Mouse (Mus musculus) kidney, postnatal 0 days (tissue): ENCODE results near the gene Igdcc4. TPM values are rescaled to one million over a fixed set of nuclear protein-coding genes. Genes with fewer than 3 reads are reported as not detected.
"Not testable (repeated sequence)": the region's sequence is repeated elsewhere in the genome, so short reads cannot be mapped to it uniquely, and the experiment has no call there.

Experiments
- ATAC-seq: fragments of 200-750 bp; cut with Nextera tagmentation; replicated peaks from 2 replicates; pipeline ENCODE4 v1.8.0; 2017; ENCODE audit warnings: low read depth, moderate number of reproducible peaks, moderate TSS enrichment, moderate library complexity; ENCODE audit not compliant: low FRiP score
- DNase-seq: peaks from one replicate; pipeline ENCODE4 v3.0.0-alpha.2; 2016; ENCODE audit warnings: low spot score
- H3K27ac ChIP-seq: fragments of 300-500 bp; sonication (generic); 2 replicates; pipeline ENCODE4 v1.5.1; 2014; ENCODE audit warnings: mild to moderate bottlenecking
- H3K27me3 ChIP-seq: fragments of 300-500 bp; sonication (generic); 2 replicates; pipeline ENCODE4 v1.6.1; 2014; ENCODE audit warnings: low read length, mixed read lengths; ENCODE audit not compliant: insufficient read depth
- H3K36me3 ChIP-seq: fragments of 300-500 bp; sonication (generic); 2 replicates; pipeline ENCODE4 v1.6.1; 2014; ENCODE audit warnings: low read length, mixed read lengths; ENCODE audit not compliant: insufficient read depth
- H3K4me1 ChIP-seq: fragments of 300-500 bp; sonication (generic); replicated peaks from 2 replicates; pipeline ENCODE4 v1.6.1; 2014; ENCODE audit warnings: antibody characterized with exemption, low read length, mixed read lengths; ENCODE audit not compliant: insufficient read depth
- H3K4me2 ChIP-seq: fragments of 300-500 bp; sonication (generic); 2 replicates; pipeline ENCODE4 v1.6.1; 2014; ENCODE audit warnings: mild to moderate bottlenecking, low read length, moderate library complexity, mixed read lengths
- H3K4me3 ChIP-seq: fragments of 300-500 bp; sonication (generic); replicated peaks from 2 replicates; pipeline ENCODE4 v1.5.1; 2014; ENCODE audit warnings: low read depth, low read length
- H3K9ac ChIP-seq: fragments of 300-500 bp; sonication (generic); 2 replicates; pipeline ENCODE4 v1.6.1; 2014; ENCODE audit warnings: low read depth, low read length
- H3K9me3 ChIP-seq: fragments of 300-500 bp; sonication (generic); replicated peaks from 2 replicates; pipeline ENCODE4 v1.6.1; 2016; ENCODE audit warnings: low read length, inconsistent platforms, mixed read lengths
- CTCF ChIP-seq: IDR thresholded peaks from 2 replicates; pipeline ENCODE4 v1.5.1; 2016; ENCODE audit warnings: antibody characterized with exemption, low read depth, mild to moderate bottlenecking, moderate library complexity
- WGBS: fragments of 180-500 bp; shearing (Covaris S2); extraction: QIAGEN DNeasy Blood & Tissue Kit; methylation state at CpG from one replicate; pipeline ENCODE4 v1.1.7; 2014; 5-methylcytosine and 5-hydroxymethylcytosine counted together
- polyA plus RNA-seq: library from polyadenylated mRNA; unstranded; fragments of >200 nt; fragmentation: Nextera tagmentation; extraction: Ambion mirVana; gene quantifications from 2 replicates; pipeline ENCODE4 v1.2.1, GENCODE M21; 2015

Igdcc4 gene
- polyA plus RNA-seq, 1 experiment from 2014 or later, result 5.2 TPM

DNA sequence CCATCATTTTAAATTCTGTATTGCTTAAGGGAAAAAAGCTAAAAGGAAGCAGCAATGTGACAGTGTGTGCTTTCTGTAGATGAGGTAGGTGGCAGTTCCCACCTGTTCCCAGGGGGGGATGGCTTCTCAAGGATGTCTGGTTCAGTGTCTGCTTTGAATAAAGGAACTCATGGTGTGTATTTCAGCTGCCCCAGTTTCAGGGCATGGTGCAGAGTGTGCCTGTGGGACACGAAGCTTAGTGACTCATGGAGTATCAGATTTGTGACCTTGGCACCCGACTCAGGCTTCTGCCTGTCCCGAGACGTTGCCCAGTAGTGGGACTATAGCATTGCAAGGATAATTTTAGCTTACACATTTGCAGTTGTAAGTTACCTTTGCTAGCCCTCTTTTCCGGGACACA, 23.8 kb upstream of the Igdcc4 start:
- Histone ChIP-seq H3K27me3 (no peaks in the 10 kb centered on the region), H3K27ac (no peak overlapping the region), H3K4me1 (no peaks in the 10 kb centered on the region), H3K9me3 (no peaks in the 10 kb centered on the region), H3K4me3 (no peak overlapping the region), H3K4me2 (no peak overlapping the region), H3K36me3 (peaks cover 42% of the 10 kb centered on the region), H3K9ac (no peak overlapping the region)
- DNase-seq (no peak), ATAC-seq (no peak)
- TF ChIP-seq CTCF, result no peak
- WGBS, result 71% methylated on average over 5 of the region's 5 CpGs

GRCm38 (mm10) chr9:65080141-65080540, 21.1 kb upstream of the Igdcc4 start:
- H3K9me3 ChIP-seq, H3K27ac ChIP-seq, H3K9ac ChIP-seq, DNase-seq, H3K4me1 ChIP-seq, H3K4me2 ChIP-seq, H3K4me3 ChIP-seq, H3K27me3 ChIP-seq, ATAC-seq: not testable (repeated sequence)
- 94% methylated on average over 2 of the region's 2 CpGs for WGBS
- H3K36me3 ChIP-seq, result peaks cover 45% of the 10 kb centered on the region

DNA sequence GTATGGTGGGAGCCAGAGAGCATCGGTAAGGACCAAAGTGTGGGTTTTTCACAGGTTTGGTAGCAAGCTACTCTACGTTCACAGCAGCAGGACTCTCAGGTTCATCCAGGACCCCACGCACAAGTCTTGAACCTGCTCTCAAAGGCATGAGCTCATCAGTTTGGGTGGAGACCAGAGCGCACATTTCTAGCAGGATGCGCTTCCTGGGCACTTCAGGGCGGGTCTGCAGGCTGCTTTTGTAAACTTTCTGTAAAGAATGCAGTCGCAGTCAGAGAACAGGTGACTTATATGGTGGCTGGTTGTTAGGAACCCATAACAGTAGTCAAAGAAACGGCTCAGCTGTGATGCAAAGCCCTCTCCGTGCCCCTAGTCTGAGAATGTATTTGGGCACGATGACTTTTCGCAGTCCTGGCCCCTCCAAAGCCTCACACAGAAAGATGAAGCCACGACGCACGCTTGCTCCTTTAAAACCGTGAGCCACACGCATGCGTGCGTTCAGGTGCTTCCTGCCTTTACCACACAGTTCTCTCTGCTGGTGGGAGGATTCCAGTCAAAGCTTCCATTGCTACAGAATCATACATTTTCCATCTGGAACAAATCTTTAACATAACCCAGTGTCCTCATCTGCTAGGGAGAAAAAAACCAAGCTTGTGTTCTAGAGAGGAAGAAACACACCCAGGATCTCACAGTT, 18.1 kb upstream of the Igdcc4 start:
- Histone ChIP-seq H3K4me1 (no peaks in the 10 kb centered on the region; the same call in 1 of the 2 replicates), H3K27ac (no peak overlapping the region), H3K27me3 (no peaks in the 10 kb centered on the region), H3K36me3 (peaks cover 26% of the 10 kb centered on the region), H3K4me2 (no peak overlapping the region), H3K4me3 (no peak overlapping the region), H3K9me3 (no peaks in the 10 kb centered on the region), H3K9ac (no peak overlapping the region)
- TF ChIP-seq CTCF, result no peak
- 91% methylated on average over 18 of the region's 18 CpGs for WGBS
- no peak for DNase-seq
- ATAC-seq, result no peak

DNA sequence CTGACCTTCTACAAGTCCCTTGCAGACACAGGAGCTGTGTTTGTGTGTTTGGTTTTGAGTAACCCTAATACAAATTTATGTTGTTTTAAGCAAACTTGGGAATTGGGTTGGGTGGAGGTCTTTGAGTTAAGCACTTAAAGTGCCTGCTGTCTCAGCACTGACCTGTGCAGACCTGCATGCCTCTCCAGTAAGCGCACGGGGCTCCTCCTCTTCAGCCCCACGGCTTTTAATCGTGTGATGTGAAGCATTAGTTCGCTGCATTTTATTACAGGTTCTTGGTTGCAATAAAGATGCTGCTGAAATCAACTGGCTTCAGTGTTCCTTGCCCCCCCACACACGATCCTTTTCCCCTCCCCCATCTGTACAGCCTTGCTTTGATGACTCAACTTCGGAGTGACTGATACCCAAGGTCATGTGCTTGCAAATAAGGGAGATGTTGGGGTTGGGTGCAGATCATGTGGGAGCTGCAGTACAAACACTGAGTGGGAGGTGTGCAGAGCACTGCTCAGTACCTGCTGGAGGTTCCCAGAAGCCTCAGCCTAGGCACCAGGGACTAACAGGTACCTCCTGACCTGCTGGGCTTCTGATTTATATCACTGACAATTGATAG, 17.0 kb upstream of the Igdcc4 start:
- Histone ChIP-seq H3K4me1 (no peaks in the 10 kb centered on the region; the same call in 1 of the 2 replicates), H3K27ac (no peak overlapping the region), H3K4me3 (no peak overlapping the region), H3K9ac (no peak overlapping the region), H3K36me3 (peaks cover 18% of the 10 kb centered on the region), H3K9me3 (no peaks in the 10 kb centered on the region), H3K27me3 (no peaks in the 10 kb centered on the region), H3K4me2 (no peak overlapping the region)
- TF ChIP-seq CTCF, result no peak
- no peak for DNase-seq
- ATAC-seq, result no peak
- WGBS, result 37% methylated on average over 7 of the region's 7 CpGs

GRCm38 (mm10) chr9:65085270-65085669, 16.0 kb upstream of the Igdcc4 start:
- Histone ChIP-seq H3K4me2 (no peak overlapping the region), H3K36me3 (peaks cover 15% of the 10 kb centered on the region), H3K4me1 (no peaks in the 10 kb centered on the region; the same call in 1 of the 2 replicates), H3K27ac (no peak overlapping the region), H3K9ac (no peak overlapping the region), H3K4me3 (no peak overlapping the region), H3K27me3 (no peaks in the 10 kb centered on the region), H3K9me3 (no peaks in the 10 kb centered on the region)
- DNase-seq (no peak), ATAC-seq (no peak)
- no peak for TF ChIP-seq CTCF
- WGBS, result 97% methylated on average over 1 of the region's 1 CpGs

- Histone ChIP-seq H3K27me3 (no peaks in the 10 kb centered on the region), H3K9me3 (no peaks in the 10 kb centered on the region), H3K4me1 (no peaks in the 10 kb centered on the region; the same call in 1 of the 2 replicates), H3K4me3 (no peak overlapping the region), H3K27ac (no peak overlapping the region), H3K4me2 (no peak overlapping the region), H3K9ac (no peak overlapping the region), H3K36me3 (peaks cover 9% of the 10 kb centered on the region; the same call in 1 of the 2 replicates)
- WGBS, result 29% methylated on average over 1 of the region's 1 CpGs
- no peak for TF ChIP-seq CTCF
- DNase-seq (no peak), ATAC-seq (no peak)
Measured at GRCm38 (mm10) chr9:65086801-65087200, 14.5 kb upstream of the Igdcc4 start.
